Mouse (Mus musculus) adrenal gland, postnatal 36 days (tissue): ENCODE data around the gene Glis3. TPM values are rescaled to one million over a fixed set of nuclear protein-coding genes. Genes with fewer than 3 reads are reported as not detected.

ENCODE experiments used
- DNase-seq, 2 experiments: peaks; one replicate each; pipeline ENCODE4 v3.0.0; 2021; ENCODE audit warnings: mixed read lengths in 1 of 2
- total RNA-seq, 2 experiments: library from RNA; stranded (reverse); gene quantifications; 2 replicates each; pipeline ENCODE4 v1.2.3; 2021

Glis3 gene
- total RNA-seq, 2 experiments from 2014 or later, result 10.5 to 12.1 TPM

- DNase-seq, result no peak
Measured at GRCm38 (mm10) chr19:28533576-28533975, 146.3 kb downstream of the Glis3 start.

- peak; percentile 13 to 16 for DNase-seq
Measured at GRCm38 (mm10) chr19:28531750-28532149, 148.1 kb downstream of the Glis3 start.

DNA sequence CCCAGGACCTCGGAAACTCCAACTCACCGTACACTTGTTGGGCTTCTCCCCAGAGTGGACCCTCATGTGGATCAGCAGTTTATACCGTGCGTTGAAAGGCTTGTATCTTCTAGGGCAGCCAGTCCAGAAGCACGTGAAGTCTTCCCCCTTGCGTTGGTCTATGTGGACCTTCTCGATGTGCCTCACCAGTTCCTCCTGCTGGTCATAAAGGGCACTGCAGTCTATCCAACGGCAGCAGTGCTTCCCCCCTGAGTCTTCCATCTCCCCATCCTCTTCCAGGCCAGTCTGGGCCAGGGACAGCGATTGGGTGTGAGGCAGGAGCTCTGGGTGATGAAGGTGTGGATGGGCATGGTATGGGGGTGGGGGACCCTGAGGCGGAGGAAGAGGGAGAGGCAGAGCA is 149.0 kb downstream of the Glis3 start:
- peak; percentile 49 to 61 for DNase-seq

GRCm38 (mm10) chr19:28529006-28529405 is 150.9 kb downstream of the Glis3 start:
- no peak for DNase-seq

DNA sequence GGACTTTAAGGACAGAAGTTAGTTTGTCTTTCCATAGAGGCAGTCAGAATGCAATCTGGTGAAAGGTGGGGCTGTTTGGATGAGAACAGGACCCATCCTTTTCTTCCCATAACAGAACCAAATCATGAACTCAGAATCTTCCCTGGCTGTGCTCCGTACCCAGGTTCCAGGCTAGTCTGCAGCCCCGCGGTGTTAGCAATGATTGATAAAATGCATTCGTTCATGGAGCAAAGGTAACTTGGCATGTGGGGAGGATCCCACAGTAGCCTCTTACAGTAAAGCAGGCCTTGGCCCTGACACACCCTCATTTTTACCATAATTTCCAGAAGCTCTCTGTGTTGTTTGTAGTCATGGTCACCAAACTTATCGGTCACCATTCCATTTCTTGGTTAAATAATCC is 152.4 kb downstream of the Glis3 start:
- DNase-seq, result no peak

- DNase-seq, result no peak
Measured at GRCm38 (mm10) chr19:28525331-28525730, 154.5 kb downstream of the Glis3 start.

DNA sequence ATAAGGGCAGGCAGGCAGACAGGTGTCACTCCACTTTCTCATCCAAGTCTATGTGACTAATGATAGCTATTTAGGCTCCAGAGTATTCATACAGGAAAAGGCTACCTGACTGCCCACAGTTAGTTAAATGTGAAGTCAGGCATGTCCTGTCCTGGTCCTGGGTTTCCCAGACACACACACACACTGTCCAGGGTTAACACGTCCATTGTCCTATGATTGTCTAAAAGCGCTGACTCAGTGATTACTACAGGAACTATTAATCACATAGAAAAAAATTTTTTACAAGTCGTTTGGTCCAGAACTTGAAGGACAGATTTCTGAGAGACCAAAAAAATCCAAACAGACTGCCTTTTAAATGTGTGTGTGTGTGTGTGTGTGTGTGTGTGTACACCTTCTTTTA is 157.6 kb downstream of the Glis3 start:
- no peak for DNase-seq

- DNase-seq, result no peak
Measured at GRCm38 (mm10) chr19:28520761-28521181, 159.1 kb downstream of the Glis3 start.

DNA sequence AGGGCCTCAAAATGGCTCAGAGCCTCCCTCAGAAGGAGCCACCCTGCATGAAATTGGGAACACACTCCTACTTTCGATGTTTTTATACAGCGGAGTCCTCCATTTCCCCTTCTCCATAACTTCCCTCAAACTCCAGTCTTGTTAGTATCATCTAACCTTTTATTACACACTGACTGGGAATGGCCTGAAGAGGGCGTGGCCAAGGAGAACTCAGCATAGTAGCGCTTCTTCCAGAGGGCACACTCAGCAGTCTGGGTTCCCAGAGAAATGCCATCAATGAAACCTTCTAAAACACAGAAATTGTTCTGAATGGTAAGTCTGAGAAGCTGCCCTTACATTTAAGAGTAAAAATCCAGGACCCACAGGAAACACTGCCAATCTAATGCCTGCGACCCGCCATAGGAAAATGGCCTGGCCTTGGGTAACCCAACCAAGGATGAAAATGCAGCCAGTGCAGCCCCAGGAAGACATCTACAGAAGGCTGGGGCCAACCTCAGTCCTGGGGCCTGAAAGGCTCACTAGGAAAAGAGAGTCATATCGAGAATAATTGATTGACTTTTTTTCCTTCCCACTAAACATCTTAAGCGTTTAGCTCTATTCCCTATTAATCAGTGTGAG is 159.6 kb downstream of the Glis3 start:
- no peak for DNase-seq

GRCm38 (mm10) chr19:28519296-28519695 is 160.6 kb downstream of the Glis3 start:
- DNase-seq, result no peak

GRCm38 (mm10) chr19:28518846-28519245 is 161.0 kb downstream of the Glis3 start:
- no peak for DNase-seq

- peak; percentile 9 to 12 for DNase-seq
Measured at GRCm38 (mm10) chr19:28518266-28518665, 161.6 kb downstream of the Glis3 start.

DNA sequence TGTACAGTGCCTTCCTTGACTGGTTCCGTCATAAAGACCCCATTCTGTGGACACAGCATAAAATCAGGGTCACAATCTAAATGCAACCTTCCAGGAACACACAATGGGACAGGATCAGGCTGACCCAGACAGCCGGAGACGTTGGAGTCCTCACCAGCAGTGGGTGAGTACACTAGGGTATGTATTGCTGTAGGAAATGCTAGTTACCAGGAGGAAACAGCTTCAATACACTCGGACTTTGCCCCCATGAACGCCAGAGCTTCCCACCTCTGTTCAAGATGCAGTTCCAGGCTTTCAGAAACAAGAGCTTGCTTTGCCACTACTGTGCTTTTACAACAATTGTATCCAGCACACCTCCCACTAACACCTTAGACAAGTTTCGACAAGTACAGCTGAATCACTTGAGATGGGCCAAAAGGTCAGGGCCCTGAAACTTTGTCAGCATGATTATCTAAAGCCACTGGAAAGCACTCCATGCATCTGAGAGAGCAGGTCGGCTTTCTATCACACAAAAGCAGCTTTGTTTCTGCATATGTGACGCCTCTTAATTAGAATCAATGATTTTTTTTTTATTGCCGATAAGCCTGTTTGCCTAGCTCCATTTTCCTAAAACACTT is 162.3 kb downstream of the Glis3 start:
- DNase-seq, result peak; percentile 14 to 36

DNA sequence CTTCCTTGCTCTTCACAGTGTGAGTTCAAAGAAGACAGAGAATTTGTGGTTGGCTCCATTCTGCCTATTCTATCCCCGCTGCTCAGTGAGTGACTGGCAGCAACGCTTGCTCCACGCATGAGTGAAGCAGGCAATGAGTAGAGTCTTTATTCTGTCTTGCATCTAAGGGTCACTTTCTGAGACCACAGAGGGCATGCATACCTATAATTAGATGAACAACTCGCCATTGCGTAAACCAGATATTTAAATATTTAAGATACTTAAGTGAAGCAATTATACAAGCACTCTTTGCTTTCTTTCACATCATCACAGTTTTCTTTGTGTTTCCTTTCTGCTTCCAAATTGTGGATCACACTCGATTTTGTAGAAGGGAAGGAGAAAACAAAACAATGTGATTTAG is 163.4 kb downstream of the Glis3 start:
- no peak for DNase-seq

DNA sequence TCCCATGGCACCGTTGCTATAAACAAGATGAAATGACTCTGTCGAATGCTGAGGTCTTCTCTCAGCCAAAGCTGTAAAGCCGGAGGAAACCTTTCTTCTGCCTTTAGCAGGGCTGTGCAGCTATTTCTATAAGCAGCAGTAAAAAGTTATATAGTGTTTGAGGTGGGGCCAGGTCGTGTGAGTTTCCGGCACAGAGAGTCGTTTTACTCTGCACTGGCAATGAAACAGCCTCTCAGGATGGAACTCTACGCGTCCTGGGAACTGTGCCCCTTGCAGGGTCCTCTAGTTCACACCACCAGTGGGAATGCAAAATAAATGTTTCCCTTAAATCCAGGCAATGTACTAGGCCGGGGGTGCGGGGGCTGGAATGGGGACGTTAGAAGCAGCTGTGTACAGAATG is 167.4 kb downstream of the Glis3 start:
- DNase-seq, result no peak

DNA sequence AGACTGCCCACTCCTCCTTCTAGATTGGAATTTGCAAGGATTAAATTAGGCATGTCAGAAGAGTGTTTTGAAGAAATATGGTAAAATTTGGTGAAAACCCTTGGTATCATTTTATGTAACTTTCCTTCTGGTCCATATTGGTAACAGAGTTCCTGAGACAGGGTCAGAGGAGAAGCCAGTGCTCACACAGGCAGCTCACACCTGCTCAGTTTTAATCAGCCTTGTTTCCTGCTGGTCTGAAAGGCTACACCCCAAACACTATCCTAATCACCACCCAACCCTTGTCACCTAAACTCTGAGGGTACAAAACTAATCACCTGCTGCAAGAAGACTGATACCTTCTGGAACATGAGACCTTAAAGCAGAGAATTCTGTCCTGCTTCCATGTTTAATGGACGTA is 168.0 kb downstream of the Glis3 start:
- no peak for DNase-seq

GRCm38 (mm10) chr19:28505376-28505775 is 174.5 kb downstream of the Glis3 start:
- no peak for DNase-seq

GRCm38 (mm10) chr19:28503011-28503410 is 176.9 kb downstream of the Glis3 start:
- DNase-seq, result no peak

- no peak for DNase-seq
Measured at GRCm38 (mm10) chr19:28500975-28501374, 178.9 kb downstream of the Glis3 start.

DNA sequence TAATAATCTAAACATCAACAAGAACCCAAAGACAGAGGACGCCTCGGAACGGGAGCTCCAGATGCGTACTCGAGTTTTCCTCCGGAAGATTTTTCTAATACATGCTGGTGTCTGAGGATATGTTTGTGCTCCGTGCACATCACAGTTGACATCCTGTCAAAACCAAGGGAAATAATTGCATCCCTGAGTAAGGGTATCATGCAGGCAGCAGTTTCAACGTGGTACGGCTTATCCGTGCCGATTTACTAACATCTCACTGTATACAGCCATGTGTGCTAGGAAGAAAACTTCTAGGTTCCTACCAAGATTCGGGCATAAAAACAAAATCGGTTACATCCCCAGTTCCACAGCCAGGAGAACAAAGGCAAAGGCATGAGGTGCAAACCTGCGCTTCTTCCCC is 179.4 kb downstream of the Glis3 start:
- DNase-seq, result no peak

- DNase-seq, result no peak
Measured at GRCm38 (mm10) chr19:28499786-28500185, 180.1 kb downstream of the Glis3 start.

GRCm38 (mm10) chr19:28495926-28496325 is 184.0 kb downstream of the Glis3 start:
- DNase-seq, result no peak

DNA sequence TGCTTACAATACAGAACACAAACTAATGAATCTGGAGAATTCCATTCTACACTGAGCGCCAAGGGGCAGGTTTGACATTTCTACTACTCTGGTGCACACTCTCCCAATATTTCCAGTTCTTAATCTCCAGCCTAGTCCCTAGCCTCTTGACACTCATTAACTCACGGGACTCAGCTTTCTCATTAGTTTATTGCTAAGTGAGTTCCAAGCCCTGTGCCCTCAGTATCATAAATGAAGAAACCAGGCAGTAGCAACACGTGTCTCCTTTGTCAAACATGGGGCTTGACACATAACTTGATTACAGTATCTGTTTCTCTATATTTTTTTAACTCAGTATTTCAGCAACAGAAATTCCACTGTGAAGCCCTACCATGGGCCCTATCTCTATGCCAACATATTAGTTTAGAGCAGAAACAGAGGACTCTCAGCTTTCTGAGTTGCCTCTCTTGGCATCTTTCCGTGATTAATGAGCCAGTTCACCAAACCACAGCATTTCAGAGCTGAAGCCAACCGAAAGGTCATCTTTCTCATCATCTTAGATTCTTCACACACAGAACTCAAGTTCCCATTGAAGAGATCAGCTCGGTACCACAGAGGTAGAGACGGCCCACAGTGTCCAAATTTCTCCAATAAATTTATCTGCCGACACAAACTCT is 186.1 kb downstream of the Glis3 start:
- peak in 1 of 2 experiments; percentile 7 for DNase-seq

DNA sequence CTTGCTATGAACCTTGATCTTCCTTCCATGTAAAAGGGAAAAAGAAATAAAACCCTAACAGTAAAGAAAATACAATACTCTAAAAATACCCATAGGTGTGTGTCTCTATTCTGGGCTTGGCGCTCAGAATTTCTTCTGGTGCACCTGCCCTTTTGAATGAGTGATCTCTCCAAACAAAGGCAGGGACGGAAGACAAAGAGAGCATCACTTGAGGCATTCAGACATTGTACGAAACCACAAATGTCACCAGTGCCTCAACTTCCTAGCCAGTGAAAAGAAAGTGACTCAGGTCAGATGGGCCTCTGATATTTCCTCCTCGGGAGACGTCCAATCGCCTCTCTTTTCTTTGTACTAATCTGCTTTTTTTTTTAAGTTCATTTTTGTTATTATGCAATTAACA is 201.8 kb downstream of the Glis3 start:
- no peak for DNase-seq
